Mouse (Mus musculus) 3134 (cell line): ENCODE results near the gene Utrn.
A peak's percentile ranks its signal among the peaks of the same experiment; 100 is the strongest.
"Not testable (repeated sequence)": the region's sequence is repeated elsewhere in the genome, so short reads cannot be mapped to it uniquely, and the experiment has no call there.

Source experiments
- DNase-seq: peaks from one replicate; pipeline ENCODE4 v3.0.0-alpha.2; 2011; ENCODE audit warnings: low spot score; ENCODE audit not compliant: insufficient read length; ENCODE audit errors: extremely low read depth

The Utrn gene

GRCm38 (mm10) chr10:12612235-12612863 lies 256.8 kb downstream of the Utrn start:
- no peak for DNase-seq

GRCm38 (mm10) chr10:12609896-12610295 lies 259.3 kb downstream of the Utrn start:
- DNase-seq: no peak

- no peak for DNase-seq
These were observed 260.5 kb downstream of the Utrn start for GRCm38 (mm10) chr10:12608634-12609033.

GRCm38 (mm10) chr10:12607180-12607579 lies 262.0 kb downstream of the Utrn start:
- not testable (repeated sequence) for DNase-seq

- DNase-seq: no peak
These were observed 273.8 kb downstream of the Utrn start for GRCm38 (mm10) chr10:12595379-12595778.

GRCm38 (mm10) chr10:12594958-12595357 lies 274.2 kb downstream of the Utrn start:
- DNase-seq: no peak

GRCm38 (mm10) chr10:12593071-12593470 lies 276.1 kb downstream of the Utrn start:
- no peak for DNase-seq

- no peak for DNase-seq
These were observed 277.2 kb downstream of the Utrn start for GRCm38 (mm10) chr10:12591946-12592345.

GRCm38 (mm10) chr10:12588051-12588450 lies 281.1 kb downstream of the Utrn start:
- no peak for DNase-seq

GRCm38 (mm10) chr10:12587318-12587717 lies 281.8 kb downstream of the Utrn start:
- DNase-seq: no peak

- DNase-seq: no peak
These were observed 282.3 kb downstream of the Utrn start for GRCm38 (mm10) chr10:12586825-12587224.

GRCm38 (mm10) chr10:12586200-12586599 lies 283.0 kb downstream of the Utrn start:
- no peak for DNase-seq

GRCm38 (mm10) chr10:12583473-12583872 lies 285.7 kb downstream of the Utrn start:
- no peak for DNase-seq

- DNase-seq: no peak
These were observed 290.1 kb downstream of the Utrn start for GRCm38 (mm10) chr10:12579048-12579447.

- no peak for DNase-seq
These were observed 293.2 kb downstream of the Utrn start for GRCm38 (mm10) chr10:12575849-12576435.

- no peak for DNase-seq
These were observed 294.4 kb downstream of the Utrn start for GRCm38 (mm10) chr10:12574760-12575159.

- peak; percentile 10 for DNase-seq
These were observed 295.6 kb downstream of the Utrn start for GRCm38 (mm10) chr10:12573601-12574000.

- no peak for DNase-seq
These were observed 296.4 kb downstream of the Utrn start for GRCm38 (mm10) chr10:12572759-12573158.

- no peak for DNase-seq
These were observed 304.7 kb downstream of the Utrn start for GRCm38 (mm10) chr10:12564425-12564824.

GRCm38 (mm10) chr10:12558810-12559209 lies 310.4 kb downstream of the Utrn start:
- no peak for DNase-seq

GRCm38 (mm10) chr10:12554090-12554718 lies 315.0 kb downstream of the Utrn start:
- no peak for DNase-seq

GRCm38 (mm10) chr10:12552890-12553278 lies 316.3 kb downstream of the Utrn start:
- DNase-seq: no peak
